Mouse (Mus musculus) CH12.LX (cell line): ENCODE data around the gene A530032D15Rik.
"Not testable (repeated sequence)": the region's sequence is repeated elsewhere in the genome, so short reads cannot be mapped to it uniquely, and the experiment has no call there.

Experiments used
- CHD1 ChIP-seq: IDR thresholded peaks from 2 replicates; pipeline ENCODE4 v1.6.1; 2012; ENCODE audit warnings: low read depth, low read length, improper control_type of control experiment, inconsistent platforms
- CTCF ChIP-seq, 2 experiments: IDR thresholded peaks in 1 of 2; conservative IDR thresholded peaks in 1 of 2; 2 replicates each; pipeline ENCODE4 v1.5.1; 2011 to 2012; ENCODE audit warnings: low read depth in 2 of 2, low read length in 2 of 2, improper control_type of control experiment in 1 of 2, inconsistent platforms in 1 of 2, mild to moderate bottlenecking in 1 of 2, moderate library complexity in 1 of 2
- GABPA ChIP-seq: IDR thresholded peaks from 2 replicates; pipeline ENCODE4 v1.6.1; 2012; ENCODE audit warnings: low read depth, low read length, improper control_type of control experiment, inconsistent platforms; ENCODE audit not compliant: insufficient replicate concordance
- HCFC1 ChIP-seq: IDR thresholded peaks from 2 replicates; pipeline ENCODE4 v1.6.1; 2012; ENCODE audit warnings: low read depth, mild to moderate bottlenecking, inconsistent platforms, low read length, improper control_type of control experiment
- MAX ChIP-seq: IDR thresholded peaks from 2 replicates; pipeline ENCODE4 v1.6.1; 2011; ENCODE audit warnings: low read length, improper control_type of control experiment
- POLR2A ChIP-seq: IDR thresholded peaks from 2 replicates; pipeline ENCODE4 v1.6.1; 2011; ENCODE audit warnings: low read depth, mild to moderate bottlenecking, improper control_type of control experiment, low read length
- USF1 ChIP-seq: IDR thresholded peaks from 2 replicates; pipeline ENCODE4 v1.6.1; 2014; ENCODE audit warnings: low read depth, mild to moderate bottlenecking, inconsistent platforms, low read length, improper control_type of control experiment

- TF ChIP-seq GABPA; HCFC1; CTCF (conservative IDR thresholded peaks at IDR 0.05 in 1 of 2, IDR thresholded peaks at IDR 0.05 in 1 of 2; ENCODE audit: low read depth in 2 of 2, low read length in 2 of 2); MAX; USF1; CHD1; POLR2A: not testable (repeated sequence)
Measured at GRCm38 (mm10) chr1:85114078-85114477, 4.4 kb upstream of the A530032D15Rik start.
